Mouse (Mus musculus) hindbrain, embryonic 16.5 days (tissue): ENCODE measurements at regions not wholly inside any gene's neighbourhood (a gene's known extent, or its start where the extent isn't known, plus 50 kb on each side); places are given as distances from the start of the nearest gene placed in this dataset.
A peak's percentile ranks its signal among the peaks of the same experiment; 100 is the strongest.

Source experiments
- ATAC-seq: fragments of 200-750 bp; cut with Nextera tagmentation; 2 replicates; pipeline ENCODE4 v1.8.0; 2017; ENCODE audit warnings: moderate TSS enrichment, moderate library complexity
- H3K27ac ChIP-seq: fragments of 300-500 bp; sonication (generic); 2 replicates; pipeline ENCODE4 v1.5.1; 2014; ENCODE audit warnings: low read depth, mild to moderate bottlenecking, control low read depth, low read length, moderate library complexity
- H3K27me3 ChIP-seq: fragments of 300-500 bp; sonication (generic); replicated peaks from 2 replicates; pipeline ENCODE4 v1.6.1; 2014; ENCODE audit warnings: low read length; ENCODE audit not compliant: control insufficient read depth, insufficient read depth
- H3K36me3 ChIP-seq: fragments of 300-500 bp; sonication (generic); 2 replicates; pipeline ENCODE4 v1.6.1; 2014; ENCODE audit warnings: mild to moderate bottlenecking, low read length, moderate library complexity, mixed read lengths; ENCODE audit not compliant: control insufficient read depth, insufficient read depth
- H3K4me1 ChIP-seq: fragments of 300-500 bp; sonication (generic); 2 replicates; pipeline ENCODE4 v1.6.1; 2014; ENCODE audit warnings: low read depth, low read length; ENCODE audit not compliant: control insufficient read depth, insufficient read depth
- H3K4me2 ChIP-seq: fragments of 300-500 bp; sonication (generic); 2 replicates; pipeline ENCODE4 v1.6.1; 2014; ENCODE audit warnings: mild to moderate bottlenecking, low read length, control low read depth, moderate library complexity
- H3K4me3 ChIP-seq: fragments of 300-500 bp; sonication (generic); 2 replicates; pipeline ENCODE4 v1.5.1; 2014; ENCODE audit warnings: mild to moderate bottlenecking, low read length, control low read depth, moderate library complexity
- H3K9ac ChIP-seq: fragments of 300-500 bp; sonication (generic); 2 replicates; pipeline ENCODE4 v1.6.1; 2014; ENCODE audit warnings: low read depth, mild to moderate bottlenecking, control low read depth, low read length, moderate library complexity
- H3K9me3 ChIP-seq: fragments of 300-500 bp; sonication (generic); 2 replicates; pipeline ENCODE4 v1.6.1; 2014; ENCODE audit warnings: mild to moderate bottlenecking, low read length, moderate library complexity; ENCODE audit not compliant: control insufficient read depth
- WGBS: fragments of 180-500 bp; shearing (Covaris S2); extraction: QIAGEN DNeasy Blood & Tissue Kit; methylation state at CpG from one replicate; pipeline ENCODE4 v1.1.7; 2014; 5-methylcytosine and 5-hydroxymethylcytosine counted together

DNA sequence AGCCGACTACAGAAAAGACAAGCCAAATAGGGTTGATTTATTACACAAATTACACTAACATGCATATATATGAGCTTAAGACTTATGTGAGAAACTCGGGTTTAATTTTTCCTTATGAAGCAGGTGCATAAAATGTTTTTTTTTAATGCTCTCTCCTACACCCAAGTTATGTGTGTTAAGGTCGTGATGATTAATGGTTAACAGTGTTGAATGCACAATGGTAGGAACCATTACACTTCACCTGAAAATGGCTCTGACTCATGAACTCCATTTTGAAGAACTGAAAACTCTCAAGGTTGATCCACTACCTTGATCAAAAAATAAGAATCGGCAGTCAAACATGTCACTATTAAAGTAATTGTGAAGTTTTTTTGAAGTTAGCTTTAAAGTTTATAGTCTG, 59.4 kb upstream of the Ifne start:
- H3K4me2 ChIP-seq, result no peak overlapping the region; the same call in 1 of the 2 replicates
- 0 out of 2 replicates have a peak, but pooled peaks cover 2% of the 10 kb centered on the region for H3K4me1 ChIP-seq
- H3K27me3 ChIP-seq, result peaks cover 5% of the 10 kb centered on the region
- no peak overlapping the region for H3K27ac ChIP-seq
- H3K4me3 ChIP-seq, result no peak overlapping the region
- no peak for ATAC-seq
- H3K9ac ChIP-seq, result no peak overlapping the region
- no peaks in the 10 kb centered on the region for H3K9me3 ChIP-seq
- no peaks in the 10 kb centered on the region for H3K36me3 ChIP-seq
- WGBS, result 62% methylated on average over 4 of the region's 4 CpGs

DNA sequence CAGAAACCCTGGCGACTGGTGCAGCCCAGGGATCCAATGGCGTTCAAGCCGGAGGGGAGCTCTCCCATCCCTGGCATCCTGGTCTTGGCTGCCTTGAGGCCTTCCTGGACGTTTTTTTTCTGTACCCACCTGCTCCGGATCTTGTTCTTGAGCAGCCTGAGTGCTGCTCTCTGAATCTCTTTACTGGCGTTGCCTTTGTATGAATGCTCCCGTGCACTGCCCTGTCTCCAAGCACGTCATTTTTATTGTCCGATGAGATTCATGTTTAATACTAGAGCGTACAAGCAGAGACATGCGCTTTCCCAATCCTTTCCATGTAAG, 58.7 kb upstream of the Ifne start:
- H3K36me3 ChIP-seq, result no peaks in the 10 kb centered on the region
- 0 out of 2 replicates have a peak, but pooled peaks cover 2% of the 10 kb centered on the region for H3K4me1 ChIP-seq
- H3K9ac ChIP-seq, result peak overlapping the region; percentile 64
- H3K4me3 ChIP-seq, result peak overlapping the region; percentile 64
- peaks cover 5% of the 10 kb centered on the region for H3K27me3 ChIP-seq
- H3K27ac ChIP-seq, result peak overlapping the region; percentile 62
- ATAC-seq, result peak; percentile 80; the same call in 1 of the 2 replicates
- no peaks in the 10 kb centered on the region for H3K9me3 ChIP-seq
- 6% methylated on average over 9 of the region's 11 CpGs for WGBS
- H3K4me2 ChIP-seq, result peak overlapping the region; percentile 87

DNA sequence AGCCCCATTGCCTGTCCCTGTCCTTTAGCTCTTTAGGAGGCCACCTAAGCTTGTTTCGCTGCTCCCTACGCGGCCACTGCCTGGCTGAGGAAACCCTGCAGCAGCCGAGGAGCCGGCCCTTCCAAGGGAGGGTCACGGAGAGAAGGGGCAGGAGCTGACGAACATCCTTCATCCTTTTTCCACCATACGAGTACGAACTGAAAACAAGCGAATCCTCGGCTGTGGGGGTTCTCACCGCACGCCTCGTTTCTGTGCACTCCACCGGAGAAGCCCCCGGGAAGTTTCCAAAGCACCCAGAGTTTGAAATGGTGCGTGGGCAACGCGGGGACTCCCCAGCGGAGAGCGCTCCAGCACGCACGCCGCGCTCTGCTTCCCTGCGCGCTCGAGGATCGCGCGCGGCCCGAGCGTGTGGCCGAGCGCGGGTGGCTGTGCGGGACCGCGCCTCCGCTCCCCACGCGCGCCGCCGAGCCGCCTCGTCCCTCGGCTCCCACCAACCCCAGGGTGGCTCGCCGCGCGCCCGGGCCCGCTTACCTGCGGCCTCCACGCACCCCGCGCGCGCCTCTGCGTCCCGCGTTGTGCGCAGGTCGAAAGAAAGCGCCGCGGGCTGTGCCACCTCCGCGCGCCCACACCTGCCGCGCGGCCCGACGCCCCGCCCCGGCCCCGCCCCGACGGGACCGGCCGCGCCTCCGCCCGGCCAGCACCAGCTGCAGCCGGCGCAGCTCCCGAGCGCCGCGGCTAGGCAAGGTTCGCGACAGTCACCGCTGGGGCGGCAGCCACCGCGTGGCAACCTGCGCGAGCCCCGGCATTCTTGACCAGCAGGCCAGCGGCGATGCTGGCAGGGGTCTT, 58.1 kb upstream of the Ifne start:
- H3K27ac ChIP-seq, result peak overlapping the region; percentile 62
- peak overlapping the region; percentile 64 for H3K4me3 ChIP-seq
- H3K9me3 ChIP-seq, result no peaks in the 10 kb centered on the region
- 0 out of 2 replicates have a peak, but pooled peaks cover 2% of the 10 kb centered on the region for H3K4me1 ChIP-seq
- peak overlapping the region; percentile 64 for H3K9ac ChIP-seq
- peaks cover 5% of the 10 kb centered on the region for H3K27me3 ChIP-seq
- peak overlapping the region; percentile 87 for H3K4me2 ChIP-seq
- 1% methylated on average over 94 of the region's 104 CpGs for WGBS
- H3K36me3 ChIP-seq, result no peaks in the 10 kb centered on the region
- ATAC-seq, result peak; percentile 98

DNA sequence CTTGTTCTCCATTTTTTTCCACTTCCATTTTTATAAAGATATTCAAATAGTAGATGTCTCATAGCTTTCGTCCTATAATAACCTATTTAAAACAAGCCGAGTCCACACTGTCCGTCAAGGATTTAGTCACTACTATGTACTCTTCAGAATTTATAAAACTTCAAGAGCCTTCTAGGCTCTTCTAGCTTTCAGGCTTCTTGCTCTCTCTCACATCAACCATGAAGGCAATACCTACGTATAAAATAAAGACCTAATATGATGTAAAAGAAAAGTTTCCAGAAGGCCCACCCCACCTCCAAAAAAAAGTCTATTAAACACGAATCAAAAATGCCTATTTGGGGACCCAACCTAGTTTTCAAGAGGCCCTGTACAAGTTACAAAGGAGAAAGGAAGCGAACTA, 57.0 kb upstream of the Ifne start:
- Histone ChIP-seq H3K36me3 (no peaks in the 10 kb centered on the region), H3K9ac (no peak overlapping the region), H3K4me3 (no peak overlapping the region), H3K9me3 (no peaks in the 10 kb centered on the region), H3K27me3 (peaks cover 5% of the 10 kb centered on the region), H3K27ac (no peak overlapping the region), H3K4me2 (no peak overlapping the region), H3K4me1 (0 out of 2 replicates have a peak, but pooled peaks cover 2% of the 10 kb centered on the region)
- WGBS, result 73% methylated on average over 6 of the region's 6 CpGs
- ATAC-seq, result no peak

DNA sequence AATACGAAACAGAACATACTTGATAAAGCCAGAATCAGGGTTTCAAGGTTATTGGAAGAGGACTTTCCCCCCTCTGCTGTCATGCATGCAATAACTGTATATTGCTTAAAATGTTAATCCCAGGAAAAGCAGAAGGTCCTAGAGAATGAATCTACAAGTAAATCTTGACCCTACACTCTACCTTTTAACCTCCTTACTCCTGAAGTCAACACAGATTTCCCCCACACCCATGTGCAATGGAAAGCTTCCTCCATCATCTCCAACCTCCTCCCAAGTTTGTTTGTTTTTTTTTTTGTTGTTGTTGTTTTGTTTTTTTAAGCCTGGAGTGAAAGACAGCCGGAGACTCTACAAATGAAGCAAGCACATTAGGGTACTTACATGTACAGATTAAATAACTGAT, 55.9 kb upstream of the Ifne start:
- no peak overlapping the region for H3K4me2 ChIP-seq
- H3K9ac ChIP-seq, result no peak overlapping the region
- H3K4me3 ChIP-seq, result no peak overlapping the region
- H3K27me3 ChIP-seq, result peaks cover 5% of the 10 kb centered on the region
- ATAC-seq, result no peak
- 90% methylated on average over 2 of the region's 2 CpGs for WGBS
- H3K27ac ChIP-seq, result no peak overlapping the region
- H3K9me3 ChIP-seq, result no peaks in the 10 kb centered on the region
- 0 out of 2 replicates have a peak, but pooled peaks cover 2% of the 10 kb centered on the region for H3K4me1 ChIP-seq
- no peaks in the 10 kb centered on the region for H3K36me3 ChIP-seq

DNA sequence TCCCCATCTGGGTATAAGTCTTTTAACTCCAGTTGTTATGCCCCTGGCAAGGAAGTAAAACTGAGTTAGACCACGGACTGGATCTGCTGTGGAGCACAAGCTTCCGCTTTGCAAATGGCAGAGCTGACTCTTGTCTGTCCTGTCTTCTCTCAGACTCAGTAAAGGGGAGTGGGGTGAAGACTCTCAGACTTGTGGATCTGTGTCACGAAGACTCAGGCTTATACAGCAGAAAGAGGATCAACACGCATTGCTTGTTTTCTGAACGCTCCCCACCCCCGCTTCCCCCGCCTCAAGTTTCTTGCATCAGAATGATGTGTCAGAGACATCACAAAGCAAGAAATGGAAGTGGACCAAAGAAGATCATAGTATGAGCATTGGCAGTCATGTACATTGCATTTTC, 55.3 kb upstream of the Ifne start:
- Histone ChIP-seq H3K36me3 (no peaks in the 10 kb centered on the region), H3K9me3 (no peaks in the 10 kb centered on the region), H3K27ac (no peak overlapping the region), H3K27me3 (peaks cover 5% of the 10 kb centered on the region), H3K4me2 (no peak overlapping the region), H3K4me3 (no peak overlapping the region), H3K4me1 (0 out of 2 replicates have a peak, but pooled peaks cover 2% of the 10 kb centered on the region), H3K9ac (no peak overlapping the region)
- ATAC-seq, result no peak
- 80% methylated on average over 7 of the region's 7 CpGs for WGBS

DNA sequence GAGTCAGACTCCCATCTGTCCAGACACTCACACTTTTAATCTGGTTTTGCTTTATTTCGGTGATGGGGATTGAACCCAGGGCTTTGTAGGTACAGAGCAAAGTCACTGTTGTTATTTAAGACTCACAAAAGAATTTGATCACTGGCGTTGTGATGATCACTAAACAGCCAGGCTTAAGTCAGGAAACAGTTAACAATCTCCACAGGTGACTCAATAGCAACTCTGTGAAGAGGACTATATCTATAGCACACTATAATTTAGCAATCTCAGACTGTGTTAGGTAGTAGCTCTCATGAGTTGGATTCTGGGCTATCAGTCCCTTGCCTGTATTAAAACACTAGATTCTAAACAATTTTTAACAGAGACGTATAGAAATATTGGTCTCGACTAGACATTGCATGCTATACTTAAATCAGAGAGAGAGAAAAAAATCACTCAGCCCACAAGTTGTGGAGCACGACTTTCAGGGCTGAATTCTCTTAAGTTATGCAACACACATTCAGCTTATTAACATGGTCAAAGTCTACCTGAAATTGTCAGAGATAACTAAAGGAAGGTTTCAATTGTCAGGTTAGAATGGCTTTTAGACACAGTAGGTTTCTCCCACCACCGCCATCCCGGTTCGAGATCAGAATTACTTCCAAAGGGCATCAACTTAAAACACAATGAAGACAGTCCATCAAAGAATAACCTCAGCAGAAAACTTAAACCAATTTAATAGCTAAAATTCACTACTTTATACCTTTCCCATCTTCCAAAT, 54.4 kb upstream of the Ifne start:
- 0 out of 2 replicates have a peak, but pooled peaks cover 2% of the 10 kb centered on the region for H3K4me1 ChIP-seq
- 83% methylated on average over 8 of the region's 8 CpGs for WGBS

DNA sequence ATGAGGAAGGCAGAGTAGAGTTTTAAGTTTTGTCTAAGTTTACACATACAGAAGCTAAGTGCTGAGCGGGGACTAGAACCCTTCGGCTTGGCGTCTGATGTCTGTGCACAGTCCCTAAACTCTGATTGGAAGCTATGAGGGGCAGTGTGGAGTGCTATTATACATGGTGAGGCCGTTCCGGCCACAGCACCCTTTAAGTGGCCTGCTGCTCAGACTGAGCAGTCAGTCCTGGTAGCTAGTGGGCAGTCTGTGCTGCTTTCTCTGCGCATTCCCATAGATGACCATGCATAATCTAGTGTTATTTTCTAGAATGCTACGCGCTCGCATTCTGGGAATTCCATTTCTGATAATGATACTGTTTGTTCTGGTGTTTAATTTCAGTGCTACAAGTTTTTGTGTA, 51.2 kb upstream of the Ifne start:
- Histone ChIP-seq H3K4me3 (no peak overlapping the region), H3K27me3 (peaks cover 5% of the 10 kb centered on the region; the same call in 1 of the 2 replicates), H3K4me2 (no peak overlapping the region), H3K9ac (no peak overlapping the region), H3K36me3 (no peaks in the 10 kb centered on the region), H3K27ac (no peak overlapping the region), H3K4me1 (no peaks in the 10 kb centered on the region), H3K9me3 (no peaks in the 10 kb centered on the region)
- 90% methylated on average over 9 of the region's 9 CpGs for WGBS
- ATAC-seq, result no peak

More for the DNA sequence above, 54.4 kb upstream of the Ifne start:
- H3K9ac ChIP-seq, result no peak overlapping the region
- no peaks in the 10 kb centered on the region for H3K9me3 ChIP-seq
- H3K4me3 ChIP-seq, result no peak overlapping the region
- ATAC-seq, result no peak
- H3K36me3 ChIP-seq, result no peaks in the 10 kb centered on the region
- no peak overlapping the region for H3K4me2 ChIP-seq
- H3K27ac ChIP-seq, result no peak overlapping the region
- peaks cover 5% of the 10 kb centered on the region for H3K27me3 ChIP-seq
